ENCODE assay signal across 24 mouse cellular contexts in genomic region chr2:131208356-131208755, GRCm38 (mm10). TPM values are rescaled to one million over a fixed set of nuclear protein-coding genes. Genes with fewer than 3 reads are reported as not detected.
DNase-seq lines count a peak whose midpoint lies in the region; ATAC-seq and TF ChIP-seq lines count a peak whose summit lies in the region.
"Had no signal": no experiment of that assay in that cellular context is flagged by ENCODE, and none has a peak within 500 bp of the region (broad histone marks: within the 10 kb centered on the region; RNA-seq: fewer than 3 reads in every experiment).

No protein-coding gene starts in this region.

- H3K9me3 ChIP-seq in liver, embryonic 13.5 days (replicated peaks) = no peaks in the 10 kb centered on the region
- no peaks in the 10 kb centered on the region for H3K9me3 ChIP-seq in liver, embryonic 11.5 days (ENCODE audit: control insufficient read depth, low read length)
- H3K9me3 ChIP-seq in liver, embryonic 14.5 days (ENCODE audit: control insufficient read depth, low read length) = no peaks in the 10 kb centered on the region
- H3K9me3 ChIP-seq: embryonic facial prominence, embryonic 13.5 days; G1E; heart, embryonic 12.5 days; limb, embryonic 13.5 days; neural tube, embryonic 13.5 days had no signal

- TF ChIP-seq EP300 in liver, embryonic 14.5 days (IDR thresholded peaks at IDR 0.05; ENCODE audit: low read depth) = no peak

- ATAC-seq in liver, embryonic 13.5 days (ENCODE audit: low read depth) = no peak
- no peak for ATAC-seq in liver, embryonic 11.5 days (replicated peaks; ENCODE audit: low FRiP score)
- no peak for ATAC-seq in liver, embryonic 14.5 days (ENCODE audit: insufficient read depth)
- ATAC-seq: forebrain, embryonic 16.5 days; Patski had no signal

- no peak for DNase-seq in liver, embryonic 13.5 days
- DNase-seq in liver, embryonic 11.5 days (ENCODE audit: low spot score) = no peak
- no peak for DNase-seq in liver, embryonic 14.5 days (ENCODE audit: low read depth in 3 of 3, low spot score in 3 of 3)
- DNase-seq in right cerebral cortex, postnatal 4 days = no peak
- no peak for DNase-seq in frontal cortex, adult 2 months (ENCODE audit: extremely low spot score in 1 of 2, low spot score in 1 of 2)
- DNase-seq: adrenal gland, postnatal 10 days; cerebellum, adult 8-10 months; embryo, embryonic 11 days; gastrocnemius, postnatal 25 days; heart, adult 18-20 months; lung, embryonic 14.5 days; lung, postnatal 14 days had no signal

- H3K36me3 ChIP-seq in liver, embryonic 13.5 days = peaks cover 12% of the 10 kb centered on the region
- H3K36me3 ChIP-seq in liver, embryonic 11.5 days (ENCODE audit: control insufficient read depth, insufficient read depth, low read length) = no peaks in the 10 kb centered on the region
- H3K36me3 ChIP-seq in liver, embryonic 14.5 days (replicated peaks; ENCODE audit: control insufficient read depth, insufficient read depth, low read depth) = peaks cover 4% of the 10 kb centered on the region; the same call in 1 of the 2 replicates
- H3K36me3 ChIP-seq in macrophage (ENCODE audit: inconsistent target) = peaks cover 11% of the 10 kb centered on the region; the same call in 1 of the 2 replicates

- H3K4me1 ChIP-seq in liver, embryonic 13.5 days (replicated peaks) = peaks cover 92% of the 10 kb centered on the region
- H3K4me1 ChIP-seq in liver, embryonic 11.5 days (replicated peaks; ENCODE audit: control insufficient read depth, insufficient read depth, low read length) = peaks cover 62% of the 10 kb centered on the region
- peaks cover 86 to 87% of the 10 kb centered on the region in 2 experiments for H3K4me1 ChIP-seq in liver, embryonic 14.5 days (replicated peaks; ENCODE audit: control insufficient read depth in 2 of 2, insufficient read depth in 2 of 2, low read length in 1 of 2)

- WGBS in liver, embryonic 13.5 days (ENCODE audit: insufficient replicate concordance) = 82% methylated on average over 2 of the region's 2 CpGs
- WGBS in liver, embryonic 11.5 days = 87% methylated on average over 2 of the region's 2 CpGs
- WGBS in liver, embryonic 14.5 days (ENCODE audit: insufficient replicate concordance) = 89% methylated on average over 2 of the region's 2 CpGs
- 100% methylated on average over 2 of the region's 2 CpGs for WGBS in macrophage (ENCODE audit: missing documents)

- peak overlapping the region; percentile 91 for H3K27ac ChIP-seq in liver, embryonic 13.5 days
- no peak overlapping the region; the same call in 1 of the 2 replicates for H3K27ac ChIP-seq in liver, embryonic 11.5 days (ENCODE audit: low read depth, low read length)
- H3K27ac ChIP-seq in liver, embryonic 14.5 days = peak overlapping the region; percentile 91
- H3K27ac ChIP-seq in macrophage = peak overlapping the region; percentile 98
- H3K27ac ChIP-seq: embryonic facial prominence, embryonic 13.5 days; hindbrain, embryonic 14.5 days; limb, embryonic 13.5 days; neural tube, embryonic 13.5 days had no signal

- H3K27me3 ChIP-seq in liver, embryonic 13.5 days = no peaks in the 10 kb centered on the region
- no peaks in the 10 kb centered on the region for H3K27me3 ChIP-seq in liver, embryonic 11.5 days (replicated peaks; ENCODE audit: control insufficient read depth, insufficient read depth, low read length)
- no peaks in the 10 kb centered on the region for H3K27me3 ChIP-seq in liver, embryonic 14.5 days (ENCODE audit: control insufficient read depth, insufficient read depth, low read length)
- H3K27me3 ChIP-seq: embryonic facial prominence, embryonic 13.5 days; limb, embryonic 13.5 days; neural tube, embryonic 13.5 days; Patski had no signal

- H3K79me2 ChIP-seq in macrophage (ENCODE audit: inconsistent target) = peaks cover 19% of the 10 kb centered on the region; the same call in 1 of the 2 replicates

- H3K9ac ChIP-seq in liver, embryonic 13.5 days = no peak overlapping the region; the same call in 1 of the 2 replicates
- no peak overlapping the region for H3K9ac ChIP-seq in liver, embryonic 11.5 days (ENCODE audit: low read depth, low read length)
- no peak overlapping the region for H3K9ac ChIP-seq in liver, embryonic 14.5 days (replicated peaks)
- H3K9ac ChIP-seq: embryonic facial prominence, embryonic 13.5 days; heart, embryonic 12.5 days; hindbrain, embryonic 14.5 days; limb, embryonic 13.5 days; lung, embryonic 14.5 days; neural tube, embryonic 13.5 days had no signal

- no peak overlapping the region for H3K4me2 ChIP-seq in liver, embryonic 13.5 days
- H3K4me2 ChIP-seq in liver, embryonic 11.5 days = no peak overlapping the region
- no peak overlapping the region for H3K4me2 ChIP-seq in liver, embryonic 14.5 days (ENCODE audit: low read depth)
- H3K4me2 ChIP-seq: embryonic facial prominence, embryonic 13.5 days; heart, embryonic 12.5 days; hindbrain, embryonic 14.5 days; limb, embryonic 13.5 days; lung, embryonic 14.5 days; midbrain, embryonic 11.5 days; neural tube, embryonic 13.5 days had no signal

- H3K4me3 ChIP-seq in liver, embryonic 13.5 days (replicated peaks) = no peak overlapping the region
- no peak overlapping the region for H3K4me3 ChIP-seq in liver, embryonic 11.5 days (ENCODE audit: low read depth, low read length)
- no peak overlapping the region for H3K4me3 ChIP-seq in liver, embryonic 14.5 days (ENCODE audit: insufficient read depth in 1 of 2, low read depth in 2 of 2, low read length in 2 of 2)
- H3K4me3 ChIP-seq in macrophage (ENCODE audit: inconsistent target) = no peak overlapping the region
- H3K4me3 ChIP-seq: embryonic facial prominence, embryonic 13.5 days; heart, embryonic 12.5 days; layer of hippocampus, adult 2 months; left cerebral cortex, adult 2 months; limb, embryonic 13.5 days; neural tube, embryonic 13.5 days had no signal

- TF ChIP-seq CTCF in liver, embryonic 14.5 days (IDR thresholded peaks at IDR 0.05; ENCODE audit: low read depth) = no peak

RNA-seq across cellular contexts. Expression of gene Ap5s1, which starts 1.5 kb away (rescaled TPM):
- polyA plus RNA-seq in liver, embryonic 13.5 days (2015; fragmentation: Nextera tagmentation; extraction: Ambion mirVana) = 18.1 and 19.7 TPM in 2 replicates
- 18.1 and 19.2 TPM in 2 replicates for polyA plus RNA-seq in liver, embryonic 11.5 days (2014; fragmentation: Nextera tagmentation; extraction: Ambion mirVana)
- 19.5 and 20.0 TPM in 2 replicates for polyA plus RNA-seq in liver, embryonic 14.5 days (2012; rRNA removed)
- polyA plus RNA-seq in liver, embryonic 14.5 days (2014; fragmentation: Nextera tagmentation; extraction: Ambion mirVana) = 13.1 and 17.0 TPM in 2 replicates
- 10 to 100 TPM in 12 of 26 experiments, 1 to 10 TPM in 14; 2.1 to 38.8 (median 9.8) TPM for total RNA-seq in macrophage (2018; cell fraction: chromatin; rRNA removed)
- total RNA-seq in macrophage (2018; cell fraction: cytosol; rRNA removed) = 10 to 100 TPM in 25 of 26 experiments, 1 to 10 TPM in 1; 8.8 to 37.6 (median 26.1) TPM
- total RNA-seq in macrophage (2018; cell fraction: nucleus; rRNA removed) = 10 to 100 TPM in 22 of 26 experiments, 1 to 10 TPM in 4; 1.9 to 32.5 (median 19.4) TPM
- 16.5 to 31.5 TPM (median 17.0 TPM) in 3 replicates for polyA plus RNA-seq in macrophage (2018)
- 47.2 and 68.7 TPM in 2 replicates for polyA plus RNA-seq in frontal cortex, adult 2 months (2012; rRNA removed)

RNA-seq across cellular contexts. Expression of gene Spef1, which starts 21.3 kb away (rescaled TPM):
- 1.1 and 1.2 TPM in 2 replicates for polyA plus RNA-seq in liver, embryonic 13.5 days (2015; fragmentation: Nextera tagmentation; extraction: Ambion mirVana)
- 1.3 and 1.5 TPM in 2 replicates for polyA plus RNA-seq in liver, embryonic 11.5 days (2014; fragmentation: Nextera tagmentation; extraction: Ambion mirVana)
- 2.2 TPM in 2 replicates for polyA plus RNA-seq in liver, embryonic 14.5 days (2012; rRNA removed)
- 1.3 and 1.4 TPM in 2 replicates for polyA plus RNA-seq in liver, embryonic 14.5 days (2014; fragmentation: Nextera tagmentation; extraction: Ambion mirVana)
- 10 to 100 TPM in 1 of 26 experiments, 1 to 10 TPM in 25; 1.3 to 10.1 (median 4.6) TPM for total RNA-seq in macrophage (2018; cell fraction: chromatin; rRNA removed)
- 1 to 10 TPM in 24 of 26 experiments, under 1 TPM in 2; 0.84 to 3.6 (median 1.5) TPM for total RNA-seq in macrophage (2018; cell fraction: cytosol; rRNA removed)
- 10 to 100 TPM in 1 of 26 experiments, 1 to 10 TPM in 25; 1.6 to 10.7 (median 4.0) TPM for total RNA-seq in macrophage (2018; cell fraction: nucleus; rRNA removed)
- polyA plus RNA-seq in macrophage (2018) = 0.98 to 3.7 TPM (median 2.0 TPM) in 3 replicates
- 9.5 and 10.0 TPM in 2 replicates for polyA plus RNA-seq in frontal cortex, adult 2 months (2012; rRNA removed)

RNA-seq across cellular contexts. Expression of gene Cdc25b, which starts 21.6 kb away (rescaled TPM):
- polyA plus RNA-seq in liver, embryonic 13.5 days (2015; fragmentation: Nextera tagmentation; extraction: Ambion mirVana) = 171 and 201 TPM in 2 replicates
- polyA plus RNA-seq in liver, embryonic 11.5 days (2014; fragmentation: Nextera tagmentation; extraction: Ambion mirVana) = 76.4 and 85.4 TPM in 2 replicates
- 156 and 166 TPM in 2 replicates for polyA plus RNA-seq in liver, embryonic 14.5 days (2012; rRNA removed)
- polyA plus RNA-seq in liver, embryonic 14.5 days (2014; fragmentation: Nextera tagmentation; extraction: Ambion mirVana) = 184 and 209 TPM in 2 replicates
- 10 to 100 TPM in 13 of 26 experiments, 1 to 10 TPM in 13; 1.6 to 73.3 (median 11.7) TPM for total RNA-seq in macrophage (2018; cell fraction: chromatin; rRNA removed)
- total RNA-seq in macrophage (2018; cell fraction: cytosol; rRNA removed) = 10 to 100 TPM in 10 of 26 experiments, 1 to 10 TPM in 16; 3.5 to 20.4 (median 7.8) TPM
- total RNA-seq in macrophage (2018; cell fraction: nucleus; rRNA removed) = 10 to 100 TPM in 11 of 26 experiments, 1 to 10 TPM in 15; 2.7 to 35.5 (median 7.2) TPM
- 8.9 to 17.1 TPM (median 9.4 TPM) in 3 replicates for polyA plus RNA-seq in macrophage (2018)
- 22.8 and 27.6 TPM in 2 replicates for polyA plus RNA-seq in frontal cortex, adult 2 months (2012; rRNA removed)

RNA-seq across cellular contexts. Expression of gene Mavs, which starts 25.5 kb away (rescaled TPM):
- 27.1 and 31.1 TPM in 2 replicates for polyA plus RNA-seq in liver, embryonic 13.5 days (2015; fragmentation: Nextera tagmentation; extraction: Ambion mirVana)
- polyA plus RNA-seq in liver, embryonic 11.5 days (2014; fragmentation: Nextera tagmentation; extraction: Ambion mirVana) = 29.7 and 30.0 TPM in 2 replicates
- 25.9 and 31.5 TPM in 2 replicates for polyA plus RNA-seq in liver, embryonic 14.5 days (2012; rRNA removed)
- polyA plus RNA-seq in liver, embryonic 14.5 days (2014; fragmentation: Nextera tagmentation; extraction: Ambion mirVana) = 25.9 and 27.4 TPM in 2 replicates
- total RNA-seq in macrophage (2018; cell fraction: chromatin; rRNA removed) = 10 to 100 TPM in 20 of 26 experiments, 1 to 10 TPM in 6; 3.9 to 45.0 (median 19.4) TPM
- total RNA-seq in macrophage (2018; cell fraction: cytosol; rRNA removed) = 10 to 100 TPM; 17.5 to 53.5 (median 40.5) TPM
- 10 to 100 TPM; 10.4 to 54.0 (median 23.4) TPM for total RNA-seq in macrophage (2018; cell fraction: nucleus; rRNA removed)
- polyA plus RNA-seq in macrophage (2018) = 34.6 to 46.5 TPM (median 41.4 TPM) in 3 replicates
- polyA plus RNA-seq in frontal cortex, adult 2 months (2012; rRNA removed) = 8.2 and 8.6 TPM in 2 replicates

RNA-seq across cellular contexts. Expression of gene Cenpb, which starts 28.5 kb away (rescaled TPM):
- 3.5 and 4.5 TPM in 2 replicates for polyA plus RNA-seq in liver, embryonic 13.5 days (2015; fragmentation: Nextera tagmentation; extraction: Ambion mirVana)
- polyA plus RNA-seq in liver, embryonic 11.5 days (2014; fragmentation: Nextera tagmentation; extraction: Ambion mirVana) = 3.8 and 4.9 TPM in 2 replicates
- polyA plus RNA-seq in liver, embryonic 14.5 days (2012; rRNA removed) = 11.0 and 12.4 TPM in 2 replicates
- polyA plus RNA-seq in liver, embryonic 14.5 days (2014; fragmentation: Nextera tagmentation; extraction: Ambion mirVana) = 2.7 and 3.0 TPM in 2 replicates
- total RNA-seq in macrophage (2018; cell fraction: chromatin; rRNA removed) = 10 to 100 TPM; 10.4 to 41.7 (median 15.7) TPM
- total RNA-seq in macrophage (2018; cell fraction: cytosol; rRNA removed) = 100 to 1,000 TPM in 10 of 26 experiments, 10 to 100 TPM in 16; 66.8 to 122 (median 95.5) TPM
- 10 to 100 TPM; 29.6 to 95.9 (median 60.9) TPM for total RNA-seq in macrophage (2018; cell fraction: nucleus; rRNA removed)
- polyA plus RNA-seq in macrophage (2018) = 97.8 to 113 TPM (median 108 TPM) in 3 replicates
- 73.7 and 79.6 TPM in 2 replicates for polyA plus RNA-seq in frontal cortex, adult 2 months (2012; rRNA removed)
